Mouse (Mus musculus) thymus, postnatal 25 days (tissue): Measurements from ENCODE around the gene Trappc13.

Experiments used
- DNase-seq: peaks from one replicate; pipeline ENCODE4 v3.0.0; 2022

Trappc13 gene

DNA sequence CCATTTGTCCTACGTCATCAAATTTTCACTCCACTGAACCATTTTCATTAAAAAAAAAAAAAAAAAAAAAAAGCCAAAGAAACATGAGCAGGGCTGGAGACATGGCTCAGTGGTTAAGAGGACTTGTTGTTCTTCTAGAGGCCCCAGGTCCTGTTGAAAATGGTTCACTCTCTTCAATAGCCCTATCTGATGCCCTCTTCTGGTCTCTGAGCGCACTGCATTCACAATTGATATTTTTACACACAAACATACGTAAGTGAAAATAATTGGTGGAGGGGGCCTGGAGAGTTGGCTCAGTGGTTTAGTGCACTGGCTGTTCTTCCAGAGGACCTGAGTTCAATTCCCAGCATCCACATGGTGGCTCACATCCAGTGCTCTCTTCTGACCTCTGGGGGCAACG is 64.5 kb downstream of the Trappc13 start:
- DNase-seq = no peak

DNA sequence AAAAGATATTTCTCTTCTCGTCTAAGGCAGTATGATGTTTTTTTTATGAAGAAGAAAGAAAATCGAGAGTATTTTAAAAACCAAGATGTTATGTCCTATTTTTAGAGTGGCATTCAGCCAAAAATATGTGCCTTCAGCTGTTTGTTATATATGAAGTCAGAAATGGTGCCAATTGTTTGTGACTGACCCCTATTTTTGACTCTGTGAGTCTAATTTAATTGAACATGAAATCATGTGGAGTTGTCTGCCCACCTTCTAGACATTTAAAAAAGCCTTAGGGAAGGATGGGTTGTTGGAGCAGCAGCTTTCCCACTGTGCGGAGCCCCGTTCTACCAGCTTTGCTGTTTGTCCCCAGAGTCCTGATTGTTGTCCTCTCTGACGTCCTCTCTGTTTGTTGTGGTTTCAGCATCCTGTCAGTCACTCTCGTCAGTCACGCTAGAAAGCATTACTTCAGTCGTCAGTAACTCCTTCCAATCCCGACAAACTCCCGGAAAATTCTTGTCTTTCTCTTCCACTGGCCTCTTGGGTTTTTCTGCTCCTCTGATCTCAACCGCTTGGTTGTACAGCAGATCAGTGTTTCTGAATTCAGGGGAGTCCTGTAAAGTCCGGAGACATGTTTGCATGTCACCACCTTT is 65.9 kb downstream of the Trappc13 start:
- no peak for DNase-seq

DNA sequence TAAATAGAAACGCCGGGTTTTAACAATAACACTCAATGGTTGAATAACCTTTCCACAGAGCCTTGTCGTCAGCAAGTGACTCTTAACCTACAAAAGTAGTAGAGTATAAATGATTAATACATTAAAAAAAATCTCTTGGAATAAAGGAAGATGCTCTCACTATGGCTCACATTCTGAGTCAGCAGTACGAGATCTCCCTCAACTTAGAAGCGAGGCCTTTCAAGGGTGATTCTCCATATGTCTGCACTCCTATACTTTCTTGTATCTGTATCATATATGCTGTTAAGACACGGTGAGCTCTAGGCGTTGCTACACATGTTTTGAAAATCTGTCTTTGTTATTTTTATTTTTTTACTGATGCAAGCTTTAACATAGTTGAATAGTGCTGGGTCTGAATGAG is 67.7 kb downstream of the Trappc13 start:
- DNase-seq = no peak

DNA sequence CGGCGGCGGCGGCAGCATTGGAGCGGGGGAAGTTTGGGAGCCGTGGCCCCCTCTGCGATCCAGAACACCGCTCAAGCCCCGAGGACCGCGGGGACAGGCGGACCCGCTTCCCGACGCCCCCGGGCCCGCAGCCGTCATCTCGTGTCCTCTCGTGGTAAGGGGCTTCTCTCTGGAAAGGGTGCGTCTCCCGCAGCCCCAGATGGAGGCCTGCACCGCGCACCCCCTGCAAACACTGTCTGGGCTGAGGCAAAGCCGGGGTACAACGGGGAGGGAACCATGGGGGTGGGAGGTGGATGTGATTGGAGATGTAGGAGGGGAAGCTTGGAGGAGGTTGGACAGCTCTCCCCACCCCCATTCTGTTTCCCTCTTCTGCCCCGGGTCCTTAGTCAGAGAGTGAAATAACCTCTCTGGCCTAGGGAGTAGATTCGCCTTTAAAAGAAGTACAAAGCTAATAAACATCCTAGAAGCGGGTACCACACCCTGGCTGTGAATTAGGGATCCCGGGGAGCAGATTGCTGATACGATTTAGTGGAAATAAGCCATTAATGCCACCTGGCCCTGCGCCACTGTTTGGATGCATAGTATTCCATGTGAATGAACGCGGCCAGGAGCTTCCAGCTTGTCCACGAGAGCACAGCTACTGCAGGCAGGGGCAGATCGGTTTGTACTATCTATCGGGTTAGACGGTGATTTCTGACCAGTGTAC is 68.3 kb downstream of the Trappc13 start:
- peak; percentile 5 for DNase-seq

DNA sequence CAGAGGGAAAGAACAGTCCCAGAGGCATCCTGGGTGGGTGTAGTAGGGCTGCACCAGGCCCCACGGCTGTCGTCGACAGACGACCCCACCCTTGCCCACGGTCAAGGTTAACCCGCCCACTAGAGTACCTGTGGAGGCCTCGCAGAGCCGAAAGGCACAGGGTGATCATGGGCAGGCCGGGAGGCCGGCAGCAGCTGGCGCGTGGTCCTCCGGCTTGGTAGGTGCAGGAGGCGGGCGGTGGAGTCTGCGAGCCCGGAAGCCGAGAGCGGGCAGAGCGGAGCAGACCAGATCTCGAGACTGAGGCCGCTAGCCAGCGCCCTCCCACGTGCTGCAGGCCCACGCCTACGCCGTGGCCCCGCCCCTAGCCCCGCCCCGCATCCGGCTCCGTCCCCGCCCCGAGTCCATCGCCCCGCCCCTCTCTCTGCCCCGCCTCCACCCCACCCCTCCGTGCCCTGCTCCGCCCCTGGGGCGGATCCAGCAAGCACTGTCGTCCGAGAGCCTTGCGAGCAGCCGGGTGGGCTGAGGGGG is 68.9 kb downstream of the Trappc13 start, which contains the start of the genes Nln and Sgtb:
TSS of gene Nln (minus strand) at position 327 of the 528 bp plus-strand sequence.
TSS of gene Sgtb (plus strand) at position 454 of the 528 bp plus-strand sequence.
- peak; percentile 76 for DNase-seq

DNA sequence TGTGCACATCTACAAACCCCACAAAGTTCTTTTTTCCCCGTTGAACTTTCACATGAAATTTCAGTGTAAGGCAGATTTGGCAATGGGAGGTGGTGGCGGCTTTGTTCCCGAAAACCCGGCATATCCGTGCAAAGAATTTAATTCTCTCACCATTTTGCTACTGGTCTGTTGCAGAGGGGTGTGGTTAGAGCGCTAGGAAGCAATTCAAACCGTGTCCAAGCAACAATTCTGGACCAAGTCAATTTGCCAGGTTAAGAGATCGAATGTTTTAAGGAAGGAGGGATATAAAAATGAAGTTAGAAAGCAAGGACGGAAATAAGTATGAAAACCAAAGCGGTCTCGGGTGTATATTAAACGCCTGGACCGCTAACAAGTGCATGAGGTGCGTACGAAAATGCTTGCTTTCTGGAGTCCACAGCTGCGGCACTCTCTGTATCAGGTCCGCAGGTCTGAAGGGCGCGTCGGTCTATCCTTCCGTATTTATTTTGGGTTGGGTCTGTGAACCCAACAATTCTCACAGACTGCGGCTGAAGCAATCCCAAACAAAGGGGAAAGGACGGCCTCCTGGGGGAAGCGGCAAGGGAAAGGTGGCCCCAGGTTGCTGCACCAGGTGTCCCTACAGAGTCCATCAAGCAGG is 69.5 kb downstream of the Trappc13 start:
- DNase-seq = no peak

DNA sequence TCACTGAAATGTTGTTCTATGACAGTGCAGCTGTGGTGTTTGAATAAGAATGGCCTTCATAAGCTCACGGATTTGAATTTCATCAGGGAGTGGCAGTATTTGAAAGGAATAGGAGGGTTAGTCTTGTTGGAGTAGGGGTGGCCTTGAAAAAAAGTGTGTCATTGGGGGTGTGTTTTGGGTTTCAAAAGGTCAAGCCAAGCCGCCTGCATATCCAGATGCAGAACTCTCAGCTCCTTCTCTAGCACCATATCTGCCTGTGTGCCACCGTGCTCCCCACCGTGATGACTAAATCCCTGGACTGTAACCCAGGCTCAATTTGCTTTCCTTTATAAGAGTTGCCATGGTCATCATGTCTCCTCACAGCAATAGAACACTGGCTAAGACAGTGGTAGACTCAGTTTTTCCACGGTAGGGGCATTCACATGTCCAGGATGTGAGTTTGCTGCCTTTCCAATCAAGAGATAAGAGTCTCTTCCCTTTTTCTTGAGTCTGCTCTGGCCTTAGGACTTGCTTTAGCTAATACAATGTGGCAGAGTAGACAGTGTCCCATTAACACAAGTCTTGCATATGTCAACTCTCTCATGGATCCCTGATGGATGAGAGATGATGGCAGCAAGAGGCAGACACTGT is 76.5 kb downstream of the Trappc13 start:
- DNase-seq = no peak

DNA sequence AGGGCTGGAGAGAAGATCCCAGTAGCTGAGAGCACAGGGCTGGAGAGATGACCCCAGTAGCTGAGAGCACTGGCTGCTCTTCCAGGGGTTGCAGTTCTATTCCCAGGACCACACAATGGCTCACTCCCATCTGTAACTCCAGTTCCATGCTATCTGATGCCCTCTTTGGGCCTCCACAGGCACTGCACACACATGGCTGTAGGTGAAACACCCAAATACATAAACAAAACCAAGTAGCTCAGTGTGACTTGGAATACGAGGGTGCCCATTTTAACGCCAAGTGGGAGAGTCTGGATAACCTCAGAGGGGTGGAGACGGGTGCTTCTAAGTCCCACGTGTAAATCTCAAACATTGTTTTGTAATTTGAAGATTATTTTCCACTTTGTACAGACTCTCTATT is 77.9 kb downstream of the Trappc13 start:
- DNase-seq = no peak

DNA sequence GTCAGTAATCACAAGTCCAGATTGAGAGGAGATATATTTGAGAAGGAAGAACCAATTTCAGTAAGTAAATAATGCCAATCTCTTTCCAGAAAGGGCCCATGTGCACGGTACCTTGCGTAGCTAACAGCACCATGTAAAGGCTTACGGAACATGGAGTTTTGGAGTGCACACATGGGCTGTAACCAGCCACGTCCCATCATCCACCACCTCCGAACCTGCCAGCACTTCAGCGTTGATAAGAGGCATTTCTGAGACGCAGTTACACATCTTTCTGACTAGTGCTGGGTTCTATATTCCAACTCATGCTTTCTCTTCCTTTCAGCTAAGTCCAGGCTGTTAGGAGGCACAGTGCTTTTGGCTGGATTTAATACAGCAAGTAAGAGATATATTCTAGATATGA is 81.1 kb downstream of the Trappc13 start:
- no peak for DNase-seq

DNA sequence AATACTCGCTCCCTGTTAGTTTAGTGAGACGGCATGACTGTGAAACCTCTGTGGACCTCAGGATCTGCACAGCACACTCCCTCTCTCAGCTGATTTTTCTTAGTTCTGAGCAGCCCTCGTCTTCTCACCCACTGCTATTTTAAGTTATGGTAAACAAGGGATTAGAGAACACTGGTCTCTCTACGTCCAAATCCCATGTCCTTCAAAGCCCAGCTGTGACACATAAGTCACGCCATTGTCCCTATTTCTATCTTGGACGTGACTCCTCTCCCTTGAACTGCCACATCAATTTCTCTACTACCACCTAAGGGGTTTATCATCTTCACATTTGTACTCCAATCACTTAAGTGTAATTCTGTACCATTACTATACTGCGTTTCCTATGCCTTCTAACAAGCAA is 82.3 kb downstream of the Trappc13 start:
- no peak for DNase-seq

DNA sequence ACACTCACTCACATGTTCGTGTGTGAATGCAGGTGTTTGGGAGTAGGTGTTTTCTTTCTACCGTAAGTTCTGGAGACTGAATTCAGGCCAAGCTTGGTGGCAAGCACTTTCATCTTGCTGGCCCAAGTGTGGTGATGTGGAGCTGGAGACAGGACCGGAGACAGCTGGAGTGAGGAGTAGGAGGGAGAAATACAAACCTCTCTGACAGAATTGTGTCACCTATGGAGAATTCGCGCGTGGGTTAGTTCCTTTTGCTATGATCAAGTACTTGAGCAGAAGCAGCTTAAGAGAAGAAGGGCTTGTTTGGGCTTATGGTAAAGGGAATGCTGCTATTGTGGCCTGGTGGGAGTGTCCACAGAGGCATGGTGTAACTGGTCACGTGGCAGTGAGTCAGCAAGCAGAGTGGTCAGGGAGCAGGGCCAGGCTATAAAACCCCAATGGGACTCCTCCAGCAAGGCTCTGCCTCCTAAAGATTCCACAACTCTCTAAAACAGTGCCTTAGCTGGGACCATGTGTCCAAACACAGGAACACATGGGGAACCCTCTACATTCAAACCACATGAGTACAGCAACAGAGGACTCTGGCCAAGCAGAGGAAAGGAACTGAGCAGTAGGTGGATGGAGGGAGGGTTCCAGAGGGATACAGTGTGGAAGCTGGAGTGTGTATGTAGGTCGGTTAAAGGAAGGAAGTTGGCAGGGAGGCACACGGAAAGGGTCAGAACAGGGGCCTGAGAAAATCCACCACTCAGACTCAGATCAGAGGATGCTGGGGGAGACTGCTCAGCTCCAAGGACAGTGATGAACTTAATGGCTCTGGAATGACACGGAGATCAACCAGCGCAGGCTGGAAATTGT is 83.5 kb downstream of the Trappc13 start:
- no peak for DNase-seq
